ENCODE assay signal across 10 mouse cellular contexts in genomic region chr16:30820761-30821160, GRCm38 (mm10).
A peak's percentile ranks its signal among the peaks of the same experiment; 100 is the strongest.
DNase-seq lines count a peak whose midpoint lies in the region; ATAC-seq and TF ChIP-seq lines count a peak whose summit lies in the region.
"Had no signal": no experiment of that assay in that cellular context is flagged by ENCODE, and none has a peak within 500 bp of the region (broad histone marks: within the 10 kb centered on the region; RNA-seq: fewer than 3 reads in every experiment).

No protein-coding gene starts in this region.

- no peak for TF ChIP-seq CTCF in forebrain, postnatal 0 days (IDR thresholded peaks at IDR 0.05; ENCODE audit: low read depth)
- no peak for TF ChIP-seq CTCF in liver, postnatal 0 days (IDR thresholded peaks at IDR 0.05; ENCODE audit: low read depth)

- no peaks in the 10 kb centered on the region for H3K9me3 ChIP-seq in forebrain, postnatal 0 days (ENCODE audit: low read length)
- H3K9me3 ChIP-seq in forebrain, embryonic 16.5 days (ENCODE audit: control insufficient read depth, low read length): no peaks in the 10 kb centered on the region
- H3K9me3 ChIP-seq in liver, postnatal 0 days (ENCODE audit: low read length): no peaks in the 10 kb centered on the region
- H3K9me3 ChIP-seq in liver, embryonic 12.5 days (replicated peaks): no peaks in the 10 kb centered on the region
- no peaks in the 10 kb centered on the region for H3K9me3 ChIP-seq in hindbrain, embryonic 15.5 days
- no peaks in the 10 kb centered on the region for H3K9me3 ChIP-seq in neural tube, embryonic 15.5 days (replicated peaks)
- H3K9me3 ChIP-seq: neural tube, embryonic 12.5 days had no signal

- peaks cover 13% of the 10 kb centered on the region for H3K4me1 ChIP-seq in forebrain, postnatal 0 days (ENCODE audit: insufficient read depth)
- peaks cover 10% of the 10 kb centered on the region for H3K4me1 ChIP-seq in forebrain, embryonic 16.5 days (replicated peaks; ENCODE audit: control insufficient read depth, insufficient read depth, low read length)
- peaks cover 11% of the 10 kb centered on the region for H3K4me1 ChIP-seq in liver, postnatal 0 days (ENCODE audit: insufficient read depth)
- H3K4me1 ChIP-seq in liver, embryonic 12.5 days: peaks cover 8% of the 10 kb centered on the region; the same call in 1 of the 2 replicates
- peaks cover 20% of the 10 kb centered on the region for H3K4me1 ChIP-seq in hindbrain, embryonic 15.5 days (replicated peaks)
- H3K4me1 ChIP-seq in neural tube, embryonic 15.5 days: peaks cover 19% of the 10 kb centered on the region

- DNase-seq in forebrain, postnatal 0 days: peak; percentile 4
- DNase-seq in liver, postnatal 0 days: no peak
- DNase-seq in adrenal gland, postnatal 10 days: no peak

- no peak overlapping the region for H3K4me2 ChIP-seq in forebrain, postnatal 0 days (ENCODE audit: low read depth)
- no peak overlapping the region for H3K4me2 ChIP-seq in forebrain, embryonic 16.5 days (ENCODE audit: low read length)
- peak overlapping the region; percentile 58; the same call in 1 of the 2 replicates for H3K4me2 ChIP-seq in liver, postnatal 0 days (ENCODE audit: low read depth, low read length)
- no peak overlapping the region for H3K4me2 ChIP-seq in liver, embryonic 12.5 days
- H3K4me2 ChIP-seq in hindbrain, embryonic 15.5 days: peak overlapping the region; percentile 49
- H3K4me2 ChIP-seq in neural tube, embryonic 15.5 days: no peak overlapping the region

- H3K9ac ChIP-seq in forebrain, postnatal 0 days: no peak overlapping the region
- no peak overlapping the region for H3K9ac ChIP-seq in forebrain, embryonic 16.5 days (replicated peaks; ENCODE audit: low read depth, low read length)
- no peak overlapping the region; the same call in 1 of the 2 replicates for H3K9ac ChIP-seq in liver, postnatal 0 days (replicated peaks)
- no peak overlapping the region for H3K9ac ChIP-seq in liver, embryonic 12.5 days
- H3K9ac ChIP-seq in hindbrain, embryonic 15.5 days: no peak overlapping the region
- no peak overlapping the region for H3K9ac ChIP-seq in neural tube, embryonic 15.5 days (replicated peaks)
- H3K9ac ChIP-seq: neural tube, embryonic 12.5 days had no signal

- no peak overlapping the region for H3K27ac ChIP-seq in forebrain, postnatal 0 days (ENCODE audit: low read depth, low read length)
- no peak overlapping the region for H3K27ac ChIP-seq in forebrain, embryonic 16.5 days (ENCODE audit: low read length)
- peak overlapping the region; percentile 65 for H3K27ac ChIP-seq in liver, postnatal 0 days (ENCODE audit: low read depth)
- H3K27ac ChIP-seq in liver, embryonic 12.5 days: no peak overlapping the region
- H3K27ac ChIP-seq in hindbrain, embryonic 15.5 days (replicated peaks): 0 out of 2 replicates have a peak overlapping the region, but pooled peaks have one; percentile 37
- peak overlapping the region; percentile 45; the same call in 1 of the 2 replicates for H3K27ac ChIP-seq in neural tube, embryonic 15.5 days (replicated peaks)
- H3K27ac ChIP-seq: neural tube, embryonic 12.5 days had no signal

- H3K36me3 ChIP-seq in forebrain, postnatal 0 days (ENCODE audit: insufficient read depth): no peaks in the 10 kb centered on the region
- H3K36me3 ChIP-seq in forebrain, embryonic 16.5 days (ENCODE audit: control insufficient read depth, insufficient read depth): no peaks in the 10 kb centered on the region
- H3K36me3 ChIP-seq in liver, postnatal 0 days (replicated peaks; ENCODE audit: insufficient read depth, low read length): no peaks in the 10 kb centered on the region
- H3K36me3 ChIP-seq in liver, embryonic 12.5 days: no peaks in the 10 kb centered on the region
- no peaks in the 10 kb centered on the region for H3K36me3 ChIP-seq in hindbrain, embryonic 15.5 days
- H3K36me3 ChIP-seq in neural tube, embryonic 15.5 days: no peaks in the 10 kb centered on the region
- H3K36me3 ChIP-seq: neural tube, embryonic 12.5 days had no signal

- ATAC-seq in forebrain, postnatal 0 days: no peak
- ATAC-seq in forebrain, embryonic 16.5 days: no peak
- no peak for ATAC-seq in liver, postnatal 0 days
- ATAC-seq in liver, embryonic 12.5 days: no peak
- ATAC-seq in hindbrain, embryonic 15.5 days (ENCODE audit: low FRiP score, low read depth): no peak
- ATAC-seq in neural tube, embryonic 15.5 days (ENCODE audit: low FRiP score): no peak
- ATAC-seq in erythroid progenitor cell, adult 5-6 weeks (replicated peaks; ENCODE audit: low FRiP score, poor library complexity, severe bottlenecking): no peak

- 75% methylated on average over 4 of the region's 4 CpGs for WGBS in forebrain, postnatal 0 days
- WGBS in forebrain, embryonic 16.5 days: 79% methylated on average over 4 of the region's 4 CpGs
- WGBS in liver, postnatal 0 days (ENCODE audit: insufficient replicate concordance): 67% methylated on average over 4 of the region's 4 CpGs
- 65% methylated on average over 4 of the region's 4 CpGs for WGBS in liver, embryonic 12.5 days (ENCODE audit: insufficient replicate concordance)
- 76% methylated on average over 4 of the region's 4 CpGs for WGBS in hindbrain, embryonic 15.5 days
- WGBS in neural tube, embryonic 15.5 days: 75% methylated on average over 4 of the region's 4 CpGs

- no peak overlapping the region for H3K4me3 ChIP-seq in forebrain, postnatal 0 days (ENCODE audit: low read depth, low read length)
- no peak overlapping the region for H3K4me3 ChIP-seq in forebrain, embryonic 16.5 days (replicated peaks; ENCODE audit: low read length)
- H3K4me3 ChIP-seq in liver, postnatal 0 days (ENCODE audit: low read depth, low read length): 0 out of 2 replicates have a peak overlapping the region, but pooled peaks have one; percentile 21
- H3K4me3 ChIP-seq in liver, embryonic 12.5 days: no peak overlapping the region
- H3K4me3 ChIP-seq in hindbrain, embryonic 15.5 days: no peak overlapping the region
- no peak overlapping the region for H3K4me3 ChIP-seq in neural tube, embryonic 15.5 days (replicated peaks)
- H3K4me3 ChIP-seq: erythroblast, embryonic 14.5 days; neural tube, embryonic 12.5 days had no signal

- no peaks in the 10 kb centered on the region for H3K27me3 ChIP-seq in forebrain, postnatal 0 days (ENCODE audit: insufficient read depth, low read length)
- H3K27me3 ChIP-seq in forebrain, embryonic 16.5 days (replicated peaks; ENCODE audit: control insufficient read depth, insufficient read depth, low read length): no peaks in the 10 kb centered on the region
- H3K27me3 ChIP-seq in liver, postnatal 0 days (ENCODE audit: insufficient read depth, low read length): no peaks in the 10 kb centered on the region
- H3K27me3 ChIP-seq in liver, embryonic 12.5 days (replicated peaks): no peaks in the 10 kb centered on the region
- no peaks in the 10 kb centered on the region for H3K27me3 ChIP-seq in hindbrain, embryonic 15.5 days
- no peaks in the 10 kb centered on the region for H3K27me3 ChIP-seq in neural tube, embryonic 15.5 days (replicated peaks)
- H3K27me3 ChIP-seq: neural tube, embryonic 12.5 days had no signal

- TF ChIP-seq EP300 in liver, postnatal 0 days (IDR thresholded peaks at IDR 0.05; ENCODE audit: low read depth): no peak

Comparison
In these comparisons a context has a peak if more than half of its experiments do, and no peak if none do; other contexts are left out.
1. H3K27ac ChIP-seq: peak in liver, postnatal 0 days (single experiment), hindbrain, embryonic 15.5 days (single experiment) and neural tube, embryonic 15.5 days (single experiment); none in forebrain, postnatal 0 days (single experiment), forebrain, embryonic 16.5 days (single experiment) and liver, embryonic 12.5 days (single experiment).
2. H3K4me2 ChIP-seq: peak in liver, postnatal 0 days (single experiment) and hindbrain, embryonic 15.5 days (single experiment); none in forebrain, postnatal 0 days (single experiment), forebrain, embryonic 16.5 days (single experiment), liver, embryonic 12.5 days (single experiment) and neural tube, embryonic 15.5 days (single experiment).